Mouse (Mus musculus): ENCODE results near the gene Rai14. TPM values are rescaled to one million over a fixed set of nuclear protein-coding genes. Genes with fewer than 3 reads are reported as not detected.

The Rai14 gene
- polyA plus RNA-seq, 1 experiment, result 18.9 TPM

- DNase-seq (ENCODE audit: low read depth), result no peak
- TF ChIP-seq POLR2A (IDR thresholded peaks at IDR 0.05; ENCODE audit: borderline replicate concordance, extremely low read depth, insufficient read depth, insufficient read length, poor library complexity, severe bottlenecking) (no peak), CTCF (IDR thresholded peaks at IDR 0.05; ENCODE audit: borderline replicate concordance, extremely low read depth, insufficient read depth, insufficient read length) (no peak)
Observed at GRCm38 (mm10) chr15:10706414-10706813, 8.0 kb downstream of the Rai14 start.

GRCm38 (mm10) chr15:10705752-10706151 lies 8.7 kb downstream of the Rai14 start:
- DNase-seq (ENCODE audit: low read depth), result no peak
- no peak for TF ChIP-seq CTCF (IDR thresholded peaks at IDR 0.05; ENCODE audit: borderline replicate concordance, extremely low read depth, insufficient read depth, insufficient read length)
- no peak for TF ChIP-seq POLR2A (IDR thresholded peaks at IDR 0.05; ENCODE audit: borderline replicate concordance, extremely low read depth, insufficient read depth, insufficient read length, poor library complexity, severe bottlenecking)

- no peak for TF ChIP-seq POLR2A (IDR thresholded peaks at IDR 0.05; ENCODE audit: borderline replicate concordance, extremely low read depth, insufficient read depth, insufficient read length, poor library complexity, severe bottlenecking)
- no peak for TF ChIP-seq CTCF (IDR thresholded peaks at IDR 0.05; ENCODE audit: borderline replicate concordance, extremely low read depth, insufficient read depth, insufficient read length)
- DNase-seq (ENCODE audit: low read depth), result no peak
Observed at GRCm38 (mm10) chr15:10704328-10704727, 10.1 kb downstream of the Rai14 start.

GRCm38 (mm10) chr15:10701571-10701970 lies 12.9 kb downstream of the Rai14 start:
- no peak for DNase-seq (ENCODE audit: low read depth)
- no peak for TF ChIP-seq POLR2A (IDR thresholded peaks at IDR 0.05; ENCODE audit: borderline replicate concordance, extremely low read depth, insufficient read depth, insufficient read length, poor library complexity, severe bottlenecking)
- TF ChIP-seq CTCF (IDR thresholded peaks at IDR 0.05; ENCODE audit: borderline replicate concordance, extremely low read depth, insufficient read depth, insufficient read length), result no peak

GRCm38 (mm10) chr15:10700891-10701466 lies 13.4 kb downstream of the Rai14 start:
- no peak for DNase-seq (ENCODE audit: low read depth)
- TF ChIP-seq CTCF (IDR thresholded peaks at IDR 0.05; ENCODE audit: borderline replicate concordance, extremely low read depth, insufficient read depth, insufficient read length), result no peak
- no peak for TF ChIP-seq POLR2A (IDR thresholded peaks at IDR 0.05; ENCODE audit: borderline replicate concordance, extremely low read depth, insufficient read depth, insufficient read length, poor library complexity, severe bottlenecking)

- TF ChIP-seq CTCF (IDR thresholded peaks at IDR 0.05; ENCODE audit: borderline replicate concordance, extremely low read depth, insufficient read depth, insufficient read length) (no peak), POLR2A (IDR thresholded peaks at IDR 0.05; ENCODE audit: borderline replicate concordance, extremely low read depth, insufficient read depth, insufficient read length, poor library complexity, severe bottlenecking) (no peak)
- peak; percentile 70 for DNase-seq (ENCODE audit: low read depth)
Observed at GRCm38 (mm10) chr15:10696478-10697234, 17.8 kb downstream of the Rai14 start.

GRCm38 (mm10) chr15:10692627-10693026 lies 21.8 kb downstream of the Rai14 start:
- TF ChIP-seq POLR2A (IDR thresholded peaks at IDR 0.05; ENCODE audit: borderline replicate concordance, extremely low read depth, insufficient read depth, insufficient read length, poor library complexity, severe bottlenecking) (no peak), CTCF (IDR thresholded peaks at IDR 0.05; ENCODE audit: borderline replicate concordance, extremely low read depth, insufficient read depth, insufficient read length) (no peak)
- peak; percentile 59 for DNase-seq (ENCODE audit: low read depth)

GRCm38 (mm10) chr15:10691481-10691880 lies 22.9 kb downstream of the Rai14 start:
- no peak for DNase-seq (ENCODE audit: low read depth)
- TF ChIP-seq CTCF (IDR thresholded peaks at IDR 0.05; ENCODE audit: borderline replicate concordance, extremely low read depth, insufficient read depth, insufficient read length) (no peak), POLR2A (IDR thresholded peaks at IDR 0.05; ENCODE audit: borderline replicate concordance, extremely low read depth, insufficient read depth, insufficient read length, poor library complexity, severe bottlenecking) (no peak)

- no peak for TF ChIP-seq CTCF (IDR thresholded peaks at IDR 0.05; ENCODE audit: borderline replicate concordance, extremely low read depth, insufficient read depth, insufficient read length)
- TF ChIP-seq POLR2A (IDR thresholded peaks at IDR 0.05; ENCODE audit: borderline replicate concordance, extremely low read depth, insufficient read depth, insufficient read length, poor library complexity, severe bottlenecking), result no peak
- no peak for DNase-seq (ENCODE audit: low read depth)
Observed at GRCm38 (mm10) chr15:10690973-10691372, 23.5 kb downstream of the Rai14 start.

GRCm38 (mm10) chr15:10690219-10690618 lies 24.2 kb downstream of the Rai14 start:
- peak; percentile 55 for DNase-seq (ENCODE audit: low read depth)
- TF ChIP-seq CTCF (IDR thresholded peaks at IDR 0.05; ENCODE audit: borderline replicate concordance, extremely low read depth, insufficient read depth, insufficient read length), result no peak
- TF ChIP-seq POLR2A (IDR thresholded peaks at IDR 0.05; ENCODE audit: borderline replicate concordance, extremely low read depth, insufficient read depth, insufficient read length, poor library complexity, severe bottlenecking), result no peak

- DNase-seq (ENCODE audit: low read depth), result no peak
- TF ChIP-seq CTCF (IDR thresholded peaks at IDR 0.05; ENCODE audit: borderline replicate concordance, extremely low read depth, insufficient read depth, insufficient read length) (no peak), POLR2A (IDR thresholded peaks at IDR 0.05; ENCODE audit: borderline replicate concordance, extremely low read depth, insufficient read depth, insufficient read length, poor library complexity, severe bottlenecking) (no peak)
Observed at GRCm38 (mm10) chr15:10689304-10689703, 25.1 kb downstream of the Rai14 start.

- peak; percentile 73 for DNase-seq (ENCODE audit: low read depth)
- TF ChIP-seq POLR2A (IDR thresholded peaks at IDR 0.05; ENCODE audit: borderline replicate concordance, extremely low read depth, insufficient read depth, insufficient read length, poor library complexity, severe bottlenecking), result no peak
- no peak for TF ChIP-seq CTCF (IDR thresholded peaks at IDR 0.05; ENCODE audit: borderline replicate concordance, extremely low read depth, insufficient read depth, insufficient read length)
Observed at GRCm38 (mm10) chr15:10688686-10689085, 25.7 kb downstream of the Rai14 start.
